Mouse (Mus musculus) lung, postnatal 14 days (tissue): ENCODE measurements around the gene Ceacam16.

Experiments
- DNase-seq: peaks from one replicate; pipeline ENCODE4 v3.0.0; 2021

Ceacam16 gene

GRCm38 (mm10) chr7:19861199-19861598, at the start of gene Ceacam16:
Gene Ceacam16 (minus strand): TSS chr7:19861299.
- DNase-seq = no peak

GRCm38 (mm10) chr7:19910421-19911291, 49.6 kb upstream of the Ceacam16 start:
- DNase-seq = peak; percentile 90

- peak; percentile 68 for DNase-seq
Measured at GRCm38 (mm10) chr7:19889881-19890280, 28.8 kb upstream of the Ceacam16 start.

- DNase-seq = no peak
Measured at GRCm38 (mm10) chr7:19887849-19888248, 26.8 kb upstream of the Ceacam16 start, which contains the start of gene Ceacam19. Gene Ceacam19 (minus strand): TSS chr7:19887965.

- DNase-seq = no peak
Measured at GRCm38 (mm10) chr7:19880754-19881153, 19.7 kb upstream of the Ceacam16 start.

- DNase-seq = no peak
Measured at GRCm38 (mm10) chr7:19876781-19877425, 15.8 kb upstream of the Ceacam16 start.

GRCm38 (mm10) chr7:19875948-19876682, 15.0 kb upstream of the Ceacam16 start:
- DNase-seq = peak; percentile 65

GRCm38 (mm10) chr7:19871943-19872601, 11.0 kb upstream of the Ceacam16 start:
- peak; percentile 62 for DNase-seq

GRCm38 (mm10) chr7:19871137-19871621, 10.1 kb upstream of the Ceacam16 start:
- DNase-seq = peak; percentile 37

GRCm38 (mm10) chr7:19867751-19868399, 6.8 kb upstream of the Ceacam16 start:
- no peak for DNase-seq

GRCm38 (mm10) chr7:19866490-19866889, 5.4 kb upstream of the Ceacam16 start:
- DNase-seq = no peak

- DNase-seq = no peak
Measured at GRCm38 (mm10) chr7:19865246-19866036, 4.3 kb upstream of the Ceacam16 start.

GRCm38 (mm10) chr7:19864241-19864640, 3.1 kb upstream of the Ceacam16 start:
- DNase-seq = no peak

- DNase-seq = no peak
Measured at GRCm38 (mm10) chr7:19859740-19860139, 1.4 kb downstream of the Ceacam16 start.

GRCm38 (mm10) chr7:19856283-19856682, 4.8 kb downstream of the Ceacam16 start:
- DNase-seq = no peak

GRCm38 (mm10) chr7:19855663-19856062, 5.4 kb downstream of the Ceacam16 start:
- no peak for DNase-seq

- no peak for DNase-seq
Measured at GRCm38 (mm10) chr7:19853526-19853925, 7.6 kb downstream of the Ceacam16 start.

GRCm38 (mm10) chr7:19851858-19852570, 9.1 kb downstream of the Ceacam16 start, which contains the start of gene Gm19345:
Gene Gm19345 (plus strand): TSS chr7:19852003.
- no peak for DNase-seq

- DNase-seq = no peak
Measured at GRCm38 (mm10) chr7:19844521-19845171, 16.5 kb downstream of the Ceacam16 start.

- DNase-seq = peak; percentile 83
Measured at GRCm38 (mm10) chr7:19843561-19843960, 17.5 kb downstream of the Ceacam16 start.
